Mouse (Mus musculus) left cerebral cortex, postnatal 4 days (tissue): ENCODE data around the gene Syncrip. TPM values are rescaled to one million over a fixed set of nuclear protein-coding genes. Genes with fewer than 3 reads are reported as not detected.

Experiments used
- DNase-seq: peaks from one replicate; pipeline ENCODE4 v3.0.0-alpha.2; 2022
- intact Hi-C: fragments of 180-260 bp; cut with DNase I; formaldehyde crosslinking; loops from one replicate; pipeline ENCODE4 v1.15.1; 2025
- total RNA-seq, 2 experiments: library from RNA; stranded (reverse); gene quantifications; 2 replicates each; pipeline ENCODE4 v1.2.3; 2021

The Syncrip gene
- 100 to 1,000 TPM; 135 to 153 TPM for total RNA-seq

GRCm38 (mm10) chr9:88482230-88482828 lies at the start of gene Syncrip:
Syncrip (minus strand) TSS chr9:88482574.
- DNase-seq: peak; percentile 98
- intact Hi-C loops: loop anchor here (5.0 kb wide), 2 partner anchors 40 kb away; no protein-coding TSS in a partner anchor

GRCm38 (mm10) chr9:88529979-88530580 lies 47.7 kb upstream of the Syncrip start:
- intact Hi-C loops: loop anchor here (10.0 kb wide), 1 partner anchor 285 kb away; no protein-coding TSS in a partner anchor
- no peak for DNase-seq

- intact Hi-C loops: no loop called here
- DNase-seq: no peak
Observed at GRCm38 (mm10) chr9:88529571-88529970, 47.2 kb upstream of the Syncrip start.

GRCm38 (mm10) chr9:88528736-88529135 lies 46.4 kb upstream of the Syncrip start:
- intact Hi-C loops: no loop called here
- DNase-seq: no peak

- intact Hi-C loops: no loop called here
- no peak for DNase-seq
Observed at GRCm38 (mm10) chr9:88527956-88528355, 45.6 kb upstream of the Syncrip start.

GRCm38 (mm10) chr9:88525341-88525740 lies 43.0 kb upstream of the Syncrip start:
- DNase-seq: no peak
- intact Hi-C loops: no loop called here

- no peak for DNase-seq
- intact Hi-C loops: loop anchor here (5.0 kb wide), 1 partner anchor 42 kb away; the partner anchor contains the start of gene Syncrip
Observed at GRCm38 (mm10) chr9:88524796-88525195, 42.4 kb upstream of the Syncrip start.

- intact Hi-C loops: loop anchor here (5.0 kb wide), 1 partner anchor 42 kb away; the partner anchor contains the start of gene Syncrip
Observed at GRCm38 (mm10) chr9:88524367-88524766, 42.0 kb upstream of the Syncrip start.

GRCm38 (mm10) chr9:88523335-88523668 lies 40.9 kb upstream of the Syncrip start:
- intact Hi-C loops: loop anchor here (5.0 kb wide), 1 partner anchor 41 kb away; the partner anchor contains the start of gene Syncrip
- no peak for DNase-seq

More at GRCm38 (mm10) chr9:88524367-88524766, 42.0 kb upstream of the Syncrip start:
- DNase-seq: no peak

GRCm38 (mm10) chr9:88522569-88523334 lies 40.4 kb upstream of the Syncrip start:
- peak; percentile 97 for DNase-seq
- intact Hi-C loops: loop anchor here (5.0 kb wide), 1 partner anchor 40 kb away; the partner anchor contains the start of gene Syncrip

- DNase-seq: no peak
Observed at GRCm38 (mm10) chr9:88521961-88522568, 39.7 kb upstream of the Syncrip start.

GRCm38 (mm10) chr9:88520849-88521483 lies 38.6 kb upstream of the Syncrip start:
- intact Hi-C loops: loop anchor here (5.0 kb wide), 1 partner anchor 39 kb away; the partner anchor contains the start of gene Syncrip
- no peak for DNase-seq

More at GRCm38 (mm10) chr9:88521961-88522568, 39.7 kb upstream of the Syncrip start:
- intact Hi-C loops: loop anchor here (5.0 kb wide), 1 partner anchor 40 kb away; the partner anchor contains the start of gene Syncrip

GRCm38 (mm10) chr9:88520122-88520848 lies 37.9 kb upstream of the Syncrip start:
- intact Hi-C loops: loop anchor here (5.0 kb wide), 1 partner anchor 38 kb away; the partner anchor contains the start of gene Syncrip
- DNase-seq: no peak

- intact Hi-C loops: loop anchor here (5.0 kb wide), 1 partner anchor 37 kb away; the partner anchor contains the start of gene Syncrip
- DNase-seq: no peak
Observed at GRCm38 (mm10) chr9:88519390-88520121, 37.2 kb upstream of the Syncrip start.

GRCm38 (mm10) chr9:88516361-88516995 lies 34.1 kb upstream of the Syncrip start:
- intact Hi-C loops: no loop called here

GRCm38 (mm10) chr9:88515546-88515945 lies 33.2 kb upstream of the Syncrip start:
- no peak for DNase-seq
- intact Hi-C loops: no loop called here

More at GRCm38 (mm10) chr9:88516361-88516995, 34.1 kb upstream of the Syncrip start:
- no peak for DNase-seq

- intact Hi-C loops: no loop called here
- DNase-seq: no peak
Observed at GRCm38 (mm10) chr9:88501846-88502245, 19.5 kb upstream of the Syncrip start.

GRCm38 (mm10) chr9:88500112-88500511 lies 17.7 kb upstream of the Syncrip start:
- intact Hi-C loops: no loop called here
- DNase-seq: no peak
